Comparison of ENCODE assay signal across 8 mouse cellular contexts in the genomic region with DNA sequence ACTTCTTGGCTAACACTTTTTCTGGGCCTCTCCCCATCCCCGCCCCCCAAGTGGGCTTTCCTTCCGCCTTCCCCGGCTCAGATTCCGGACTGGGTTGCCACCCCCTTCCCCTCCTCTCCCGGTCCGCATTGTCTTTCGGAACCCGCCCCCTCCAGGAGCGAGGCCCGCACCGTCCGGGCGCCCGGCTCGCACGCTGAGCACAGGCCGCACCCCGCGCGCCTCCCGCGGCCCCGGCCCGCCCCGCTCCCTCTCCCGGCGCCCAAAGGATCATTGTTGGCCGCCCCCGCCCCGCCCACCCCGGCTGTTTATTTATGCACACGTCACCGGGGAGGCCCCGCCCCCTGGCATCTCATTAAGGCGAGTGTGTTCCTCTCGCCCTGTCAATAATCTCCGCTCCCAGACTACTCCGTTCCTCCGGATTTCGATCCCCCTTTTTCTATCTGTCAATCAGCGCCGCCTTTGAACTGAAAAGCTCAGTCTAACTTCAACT. TPM values are rescaled to one million over a fixed set of nuclear protein-coding genes. Genes with fewer than 3 reads are reported as not detected.
DNase-seq lines count a peak whose midpoint lies in the region; ATAC-seq and TF ChIP-seq lines count a peak whose summit lies in the region.

Gene Tcf7l2, plus strand, starts transcription at position 382 of the 490 bp plus-strand sequence.

- peak within 1 kb of the TSS; percentile 87 for H3K27ac ChIP-seq in forebrain, embryonic 15.5 days (replicated peaks)
- H3K27ac ChIP-seq in liver, postnatal 0 days (ENCODE audit: low read depth): peak within 1 kb of the TSS; percentile 95
- H3K27ac ChIP-seq in neural tube, embryonic 13.5 days (replicated peaks): peak within 1 kb of the TSS; percentile 86

- peaks cover 56% of the 10 kb centered on the region for H3K4me1 ChIP-seq in forebrain, embryonic 15.5 days
- peaks cover 4% of the 10 kb centered on the region; the same call in 1 of the 2 replicates for H3K4me1 ChIP-seq in liver, postnatal 0 days (ENCODE audit: insufficient read depth)
- H3K4me1 ChIP-seq in neural tube, embryonic 13.5 days (replicated peaks): peaks cover 44% of the 10 kb centered on the region

- no peak for TF ChIP-seq EP300 in liver, postnatal 0 days (IDR thresholded peaks at IDR 0.05; ENCODE audit: low read depth)

- under 1% methylated on average over 34 of the region's 42 CpGs for WGBS in forebrain, embryonic 15.5 days
- whole genome bisulfite sequencing in liver, postnatal 0 days (ENCODE audit: insufficient replicate concordance): under 1% methylated on average over 31 of the region's 42 CpGs
- WGBS in neural tube, embryonic 13.5 days: under 1% methylated on average over 41 of the region's 42 CpGs

- peak; percentile 66 for ATAC-seq in CD4-positive, CD25-positive, alpha-beta regulatory T cell, adult 4 months
- peak; percentile 91 for ATAC-seq in forebrain, embryonic 15.5 days (replicated peaks)
- ATAC-seq in liver, postnatal 0 days: peak; percentile 82
- peak; percentile 85 for ATAC-seq in neural tube, embryonic 13.5 days (ENCODE audit: low read depth)

- peak within 1 kb of the TSS; percentile 44 for H3K4me3 ChIP-seq in forebrain, embryonic 15.5 days
- H3K4me3 ChIP-seq in liver, postnatal 0 days (ENCODE audit: low read depth, low read length): peak within 1 kb of the TSS; percentile 78
- H3K4me3 ChIP-seq in neural tube, embryonic 13.5 days: peak within 1 kb of the TSS; percentile 51

- H3K9me3 ChIP-seq in forebrain, embryonic 15.5 days: no peaks in the 10 kb centered on the region
- H3K9me3 ChIP-seq in liver, postnatal 0 days (ENCODE audit: low read length): no peaks in the 10 kb centered on the region
- H3K9me3 ChIP-seq in neural tube, embryonic 13.5 days: no peaks in the 10 kb centered on the region

- DNase-seq in c-Kit-negative CD71-positive TER-119-positive erythroid progenitor cells, embryonic 14.5 days (ENCODE audit: low read depth, low spot score): peak; percentile 37
- peak; percentile 89 to 92 for DNase-seq in heart, postnatal 14 days
- peak; percentile 83 for DNase-seq in layer of hippocampus, adult 11-12 months (ENCODE audit: low spot score)
- DNase-seq in liver, postnatal 0 days: peak; percentile 91
- DNase-seq in telencephalon, adult 2 months (ENCODE audit: low read depth, low spot score): peak; percentile 27

- no peaks in the 10 kb centered on the region for H3K27me3 ChIP-seq in forebrain, embryonic 15.5 days
- H3K27me3 ChIP-seq in liver, postnatal 0 days (ENCODE audit: insufficient read depth, low read length): peaks cover 15% of the 10 kb centered on the region
- peaks cover 30% of the 10 kb centered on the region for H3K27me3 ChIP-seq in neural tube, embryonic 13.5 days

- intact Hi-C loops in heart, postnatal 14 days (cut with DNase I): loop anchor here (5.0 to 10.0 kb wide), 4 partner anchors 99 to 393 kb away; no protein-coding TSS in a partner anchor

- H3K9ac ChIP-seq in forebrain, embryonic 15.5 days (replicated peaks): peak within 1 kb of the TSS; percentile 40
- H3K9ac ChIP-seq in liver, postnatal 0 days (replicated peaks): peak within 1 kb of the TSS; percentile 83
- peak within 1 kb of the TSS; percentile 76 for H3K9ac ChIP-seq in neural tube, embryonic 13.5 days

- TF ChIP-seq CTCF in liver, postnatal 0 days (IDR thresholded peaks at IDR 0.05; ENCODE audit: low read depth): no peak

- peak within 1 kb of the TSS; percentile 68 for H3K4me2 ChIP-seq in forebrain, embryonic 15.5 days (replicated peaks)
- H3K4me2 ChIP-seq in liver, postnatal 0 days (ENCODE audit: low read depth, low read length): peak within 1 kb of the TSS; percentile 73
- peak within 1 kb of the TSS; percentile 68 for H3K4me2 ChIP-seq in neural tube, embryonic 13.5 days

- H3K36me3 ChIP-seq in forebrain, embryonic 15.5 days: no peaks in the 10 kb centered on the region
- H3K36me3 ChIP-seq in liver, postnatal 0 days (replicated peaks; ENCODE audit: insufficient read depth, low read length): no peaks in the 10 kb centered on the region
- no peaks in the 10 kb centered on the region for H3K36me3 ChIP-seq in neural tube, embryonic 13.5 days

RNA-seq across cellular contexts. Expression of gene Tcf7l2, which starts in this region (rescaled TPM):
- 1 to 10 TPM; 2.4 to 3.5 TPM for polyA plus RNA-seq in CD4-positive, CD25-positive, alpha-beta regulatory T cell, adult 4 months (2017; shearing (Covaris generic))
- 95.4 and 131 TPM in 2 replicates for polyA plus RNA-seq in forebrain, embryonic 15.5 days (2015; fragmentation: Nextera tagmentation; extraction: Ambion mirVana)
- 10 to 100 TPM; 15.7 to 22.7 TPM for total RNA-seq in heart, postnatal 14 days (2021)
- polyA plus RNA-seq in liver, postnatal 0 days (2015; fragmentation: Nextera tagmentation; extraction: Ambion mirVana): 18.8 and 21.6 TPM in 2 replicates
- polyA plus RNA-seq in neural tube, embryonic 13.5 days (2015; fragmentation: Nextera tagmentation; extraction: Ambion mirVana): 18.4 and 29.2 TPM in 2 replicates

Comparison
In these comparisons a context has a peak if more than half of its experiments do, and no peak if none do; other contexts are left out.
1. Peak in every context shown above with its lines: DNase-seq, ATAC-seq, H3K4me3 ChIP-seq and H3K27ac ChIP-seq.
2. DNase-seq: peak in every context shown above with its lines; median percentile 91 in liver, postnatal 0 days; 90 in heart, postnatal 14 days; 83 in layer of hippocampus, adult 11-12 months; 37 in c-Kit-negative CD71-positive TER-119-positive erythroid progenitor cells, embryonic 14.5 days; 27 in telencephalon, adult 2 months.